Mouse (Mus musculus) MEL (cell line): Measurements from ENCODE around the gene Liph. TPM values are rescaled to one million over a fixed set of nuclear protein-coding genes. Genes with fewer than 3 reads are reported as not detected.

Experiments used
- DNase-seq: peaks from one replicate; pipeline ENCODE4 v3.0.0; 2011; ENCODE audit warnings: low read depth, low spot score
- H3K27ac ChIP-seq: 2 replicates; pipeline ENCODE4 v1.5.1; 2012; ENCODE audit warnings: low read depth, mild to moderate bottlenecking, control low read depth, low read length, moderate library complexity; ENCODE audit not compliant: control insufficient read depth
- H3K27me3 ChIP-seq, 2 experiments: fragments of 150-350 bp in 1 of 2; sonication (generic) in 1 of 2; 2 replicates each; pipeline ENCODE4 v1.6.1; 2012; ENCODE audit warnings: low read length in 2 of 2, mild to moderate bottlenecking in 2 of 2, improper control_type of control experiment in 1 of 2, moderate library complexity in 1 of 2; ENCODE audit not compliant: insufficient read depth in 2 of 2, control insufficient read depth in 1 of 2
- H3K36me3 ChIP-seq, 2 experiments: 2 replicates each; pipeline ENCODE4 v1.6.1; 2012 to 2014; ENCODE audit warnings: low read length in 2 of 2, improper control_type of control experiment in 1 of 2, inconsistent platforms in 1 of 2, mild to moderate bottlenecking in 1 of 2; ENCODE audit not compliant: insufficient read depth in 2 of 2, control insufficient read depth in 1 of 2
- H3K4me1 ChIP-seq, 2 experiments: fragments of 150-350 bp in 1 of 2; sonication (generic) in 1 of 2; 2 replicates each; pipeline ENCODE4 v1.6.1; 2012; ENCODE audit warnings: low read length in 2 of 2, improper control_type of control experiment in 1 of 2, mild to moderate bottlenecking in 1 of 2; ENCODE audit not compliant: insufficient read depth in 2 of 2, control insufficient read depth in 1 of 2
- H3K4me3 ChIP-seq, 2 experiments: fragments of 150-350 bp in 1 of 2; sonication (generic) in 1 of 2; 2 replicates each; pipeline ENCODE4 v1.5.1; 2012; ENCODE audit warnings: low read depth in 2 of 2, low read length in 2 of 2, mild to moderate bottlenecking in 2 of 2, moderate library complexity in 2 of 2, control low read depth in 1 of 2, improper control_type of control experiment in 1 of 2; ENCODE audit not compliant: control insufficient read depth in 1 of 2, insufficient read depth in 1 of 2
- H3K79me2 ChIP-seq: 2 replicates; pipeline ENCODE4 v1.6.1; 2012; ENCODE audit warnings: mild to moderate bottlenecking, low read length, moderate library complexity; ENCODE audit not compliant: control insufficient read depth, poor library complexity, insufficient read depth
- H3K9ac ChIP-seq: 2 replicates; pipeline ENCODE4 v1.6.1; 2012; ENCODE audit warnings: low read depth, mild to moderate bottlenecking, control low read depth, low read length, moderate library complexity; ENCODE audit not compliant: control insufficient read depth, poor library complexity, severe bottlenecking
- H3K9me3 ChIP-seq: fragments of 150-350 bp; sonication (generic); replicated peaks from 2 replicates; pipeline ENCODE4 v1.6.1; 2012; ENCODE audit warnings: mild to moderate bottlenecking, low read length, improper control_type of control experiment, moderate library complexity; ENCODE audit not compliant: insufficient read depth
- BHLHE40 ChIP-seq: IDR thresholded peaks from 2 replicates; pipeline ENCODE4 v1.6.1; 2012; ENCODE audit warnings: low read depth, mild to moderate bottlenecking, inconsistent platforms, low read length, improper control_type of control experiment, borderline replicate concordance
- CHD2 ChIP-seq: IDR thresholded peaks from 2 replicates; pipeline ENCODE4 v1.6.1; 2011; ENCODE audit warnings: low read length, improper control_type of control experiment
- E2F4 ChIP-seq: IDR thresholded peaks from 2 replicates; pipeline ENCODE4 v1.6.1; 2011; ENCODE audit warnings: low read depth, low read length, improper control_type of control experiment, borderline replicate concordance
- ELF1 ChIP-seq: IDR thresholded peaks from 2 replicates; pipeline ENCODE4 v1.6.1; 2014; ENCODE audit warnings: low read depth, mild to moderate bottlenecking, inconsistent platforms, low read length, improper control_type of control experiment, moderate library complexity
- GABPA ChIP-seq: IDR thresholded peaks from 2 replicates; pipeline ENCODE4 v1.6.1; 2012; ENCODE audit warnings: low read depth, mild to moderate bottlenecking, inconsistent platforms, low read length, improper control_type of control experiment, moderate library complexity
- GATA1 ChIP-seq: IDR thresholded peaks from 2 replicates; pipeline ENCODE4 v1.6.1; 2011; ENCODE audit warnings: low read depth, low read length, improper control_type of control experiment
- HCFC1 ChIP-seq: IDR thresholded peaks from 2 replicates; pipeline ENCODE4 v1.6.1; 2012; ENCODE audit warnings: low read depth, mild to moderate bottlenecking, inconsistent platforms, low read length, improper control_type of control experiment, moderate library complexity
- KAT2A ChIP-seq: conservative IDR thresholded peaks from 2 replicates; pipeline ENCODE4 v1.6.1; 2012; ENCODE audit warnings: low read depth, low read length, improper control_type of control experiment, inconsistent platforms
- MAFK ChIP-seq: IDR thresholded peaks from 2 replicates; pipeline ENCODE4 v1.6.1; 2011; ENCODE audit warnings: low read depth, mild to moderate bottlenecking, low read length, improper control_type of control experiment, borderline replicate concordance
- MAX ChIP-seq: IDR thresholded peaks from 2 replicates; pipeline ENCODE4 v1.6.1; 2011; ENCODE audit warnings: low read length, improper control_type of control experiment
- MAZ ChIP-seq: IDR thresholded peaks from 2 replicates; pipeline ENCODE4 v1.6.1; 2012; ENCODE audit warnings: low read depth, mild to moderate bottlenecking, inconsistent platforms, low read length, improper control_type of control experiment
- MEF2A ChIP-seq: IDR thresholded peaks from 2 replicates; pipeline ENCODE4 v1.6.1; 2014; ENCODE audit warnings: low read depth, mild to moderate bottlenecking, inconsistent platforms, low read length, improper control_type of control experiment; ENCODE audit not compliant: poor library complexity, insufficient replicate concordance, severe bottlenecking; ENCODE audit errors: extremely low read depth
- MYB ChIP-seq: IDR thresholded peaks from 2 replicates; pipeline ENCODE4 v1.6.1; 2011; ENCODE audit warnings: mild to moderate bottlenecking, low read depth, low read length, improper control_type of control experiment
- MYC ChIP-seq: IDR thresholded peaks from 2 replicates; pipeline ENCODE4 v1.6.1; 2011; ENCODE audit warnings: low read depth, mild to moderate bottlenecking, low read length, improper control_type of control experiment, moderate library complexity
- NELFE ChIP-seq: IDR thresholded peaks from 2 replicates; pipeline ENCODE4 v1.6.1; 2011; ENCODE audit warnings: low read depth, low read length, improper control_type of control experiment
- POLR2AphosphoS2 ChIP-seq: IDR thresholded peaks from 2 replicates; pipeline ENCODE4 v1.6.1; 2011; ENCODE audit warnings: low read length, improper control_type of control experiment
- POLR2AphosphoS5 ChIP-seq: IDR thresholded peaks from 2 replicates; pipeline ENCODE4 v1.6.1; 2012; ENCODE audit warnings: low read depth, borderline replicate concordance, mild to moderate bottlenecking, inconsistent platforms, low read length, moderate library complexity, mixed read lengths
- SIN3A ChIP-seq: IDR thresholded peaks from 2 replicates; pipeline ENCODE4 v1.6.1; 2012; ENCODE audit warnings: low read length, improper control_type of control experiment, inconsistent platforms
- TAL1 ChIP-seq: IDR thresholded peaks from 2 replicates; pipeline ENCODE4 v1.6.1; 2012; ENCODE audit warnings: mild to moderate bottlenecking, inconsistent platforms, low read length, moderate library complexity, mixed read lengths
- TBP ChIP-seq: IDR thresholded peaks from 2 replicates; pipeline ENCODE4 v1.8.0; 2011; ENCODE audit warnings: low read depth, low read length, improper control_type of control experiment
- USF1 ChIP-seq: IDR thresholded peaks from 2 replicates; pipeline ENCODE4 v1.6.1; 2014; ENCODE audit warnings: low read depth, mild to moderate bottlenecking, inconsistent platforms, low read length, improper control_type of control experiment, moderate library complexity
- USF2 ChIP-seq, 2 experiments: IDR thresholded peaks; 2 replicates each; pipeline ENCODE4 v1.6.1; 2011 to 2012; ENCODE audit warnings: improper control_type of control experiment in 2 of 2, low read length in 2 of 2, borderline replicate concordance in 1 of 2, inconsistent platforms in 1 of 2, low read depth in 1 of 2, mild to moderate bottlenecking in 1 of 2; ENCODE audit not compliant: insufficient read depth in 1 of 2
- ZKSCAN1 ChIP-seq: IDR thresholded peaks from 2 replicates; pipeline ENCODE4 v1.6.1; 2012; ENCODE audit warnings: low read depth, mild to moderate bottlenecking, inconsistent platforms, low read length, improper control_type of control experiment, moderate library complexity
- ZNF384 ChIP-seq: IDR thresholded peaks from 2 replicates; pipeline ENCODE4 v1.6.1; 2012; ENCODE audit warnings: low read depth, mild to moderate bottlenecking, inconsistent platforms, low read length, improper control_type of control experiment
- polyA plus RNA-seq, 2 experiments: library from polyadenylated mRNA; stranded (reverse) in 1 of 2; unstranded in 1 of 2; fragments of >175 nt in 1 of 2; fragments of >200 nt in 1 of 2; gene quantifications; 2 replicates each; pipeline versions ENCODE4 v1.2.1 to v1.2.4; 2012; ENCODE audit warnings: low replicate concordance in 2 of 2, low read depth in 1 of 2; ENCODE audit not compliant: insufficient read length in 2 of 2, insufficient read depth in 1 of 2, missing spikeins in 1 of 2
- total RNA-seq: library from RNA; depleted of rRNA; stranded (reverse); fragments of 300-350 nt; gene quantifications from 2 replicates; pipeline ENCODE4 v1.2.3, GENCODE M21; 2012

Liph gene
- total and polyA plus RNA-seq, 3 experiments, result not detected

GRCm38 (mm10) chr16:21983146-21983545 lies 12.3 kb downstream of the Liph start:
- H3K79me2 ChIP-seq, result no peaks in the 10 kb centered on the region
- no peak overlapping the region for H3K9ac ChIP-seq
- no peak overlapping the region for H3K4me3 ChIP-seq
- H3K4me1 ChIP-seq, result no peaks in the 10 kb centered on the region
- no peak overlapping the region for H3K27ac ChIP-seq
- TF ChIP-seq BHLHE40 (no peak), SIN3A (no peak), MYB (no peak), NELFE (no peak), MYC (no peak), MAZ (no peak), GABPA (no peak)
- TF ChIP-seq, all 39 proteins: peak for 0
- Histone ChIP-seq H3K27me3 (peaks cover 0 to 2% of the 10 kb centered on the region in 2 experiments; a peak in 1 of 4 replicates), H3K9me3 (no peaks in the 10 kb centered on the region), H3K36me3 (no peaks in the 10 kb centered on the region)
- DNase-seq, result no peak

GRCm38 (mm10) chr16:21977347-21977746 lies 18.1 kb downstream of the Liph start:
- peaks cover 0 to 2% of the 10 kb centered on the region in 2 experiments; a peak in 1 of 4 replicates for H3K27me3 ChIP-seq
- no peak overlapping the region for H3K27ac ChIP-seq
- 0 out of 4 replicates have a peak, but pooled peaks cover 0 to 2% of the 10 kb centered on the region in 2 experiments for H3K4me1 ChIP-seq
- TF ChIP-seq USF1 (no peak), ELF1 (no peak), MEF2A (no peak), ZNF384 (no peak), CHD2 (no peak), USF2 (IDR thresholded peaks at IDR 0.05; ENCODE audit: borderline replicate concordance in 1 of 2, insufficient read depth in 1 of 2, low read depth in 1 of 2, low read length in 2 of 2) (no peak), MAFK (no peak), SIN3A (no peak), POLR2AphosphoS2 (no peak), ZKSCAN1 (no peak), KAT2A (no peak), MAX (no peak), E2F4 (no peak), TBP (no peak), POLR2AphosphoS5 (no peak), TAL1 (no peak), HCFC1 (no peak), GATA1 (no peak), BHLHE40 (no peak)
- TF ChIP-seq, all 39 proteins: peak for 0
- Histone ChIP-seq H3K36me3 (no peaks in the 10 kb centered on the region), H3K9me3 (no peaks in the 10 kb centered on the region), H3K4me3 (no peak overlapping the region), H3K9ac (no peak overlapping the region), H3K79me2 (no peaks in the 10 kb centered on the region)
- DNase-seq, result no peak
